Mouse (Mus musculus): ENCODE data around the gene Sez6l.

The Sez6l gene

GRCm38 (mm10) chr5:112394415-112394763, 182.6 kb downstream of the Sez6l start:
- ChIA-PET POLR2A (interaction anchor here in 1 of 4 experiments (1.1 to 2.1 kb wide), 3 partner anchors 12 to 57 kb away, joined by 3 to 4 read pairs (median 3); no protein-coding TSS in a partner anchor), CTCF (interaction anchor here in 1 of 4 experiments (0.6 kb wide), 1 partner anchor 998 kb away, joined by 5 read pairs; no protein-coding TSS in a partner anchor)

GRCm38 (mm10) chr5:112393741-112394414, 183.1 kb downstream of the Sez6l start:
- CTCF ChIA-PET = interaction anchor here in 3 of 4 experiments (0.6 to 0.7 kb wide), 8 partner anchors 26 to 1611 kb away, joined by 3 to 12 read pairs (median 4); no protein-coding TSS in a partner anchor
- POLR2A ChIA-PET = interaction anchor here in 2 of 4 experiments (0.6 to 2.1 kb wide), 6 partner anchors 11 to 812 kb away, joined by 3 to 4 read pairs (median 4); no protein-coding TSS in a partner anchor

- POLR2A ChIA-PET = no interaction called here
- CTCF ChIA-PET = interaction anchor here in 1 of 4 experiments (0.6 kb wide), 1 partner anchor 209 kb away, joined by 4 read pairs; no protein-coding TSS in a partner anchor
These were observed 185.2 kb downstream of the Sez6l start for GRCm38 (mm10) chr5:112391676-112392323.

GRCm38 (mm10) chr5:112391002-112391401, 186.0 kb downstream of the Sez6l start:
- ChIA-PET POLR2A (interaction anchor here in 1 of 4 experiments (0.9 kb wide), 1 partner anchor 11 kb away, joined by 4 read pairs; no protein-coding TSS in a partner anchor), CTCF (interaction anchor here in 1 of 4 experiments (0.6 to 1.2 kb wide), 2 partner anchors 177 to 270 kb away, joined by 3 to 4 read pairs; no protein-coding TSS in a partner anchor)

GRCm38 (mm10) chr5:112389352-112389751, 187.6 kb downstream of the Sez6l start:
- ChIA-PET CTCF (no interaction called here), POLR2A (interaction anchor here in 2 of 4 experiments (0.6 to 0.8 kb wide), 3 partner anchors 12 to 597 kb away, joined by 3 read pairs; no protein-coding TSS in a partner anchor)

GRCm38 (mm10) chr5:112385973-112386372, 191.0 kb downstream of the Sez6l start:
- ChIA-PET CTCF (interaction anchor here in 1 of 4 experiments (0.6 kb wide), 1 partner anchor 285 kb away, joined by 5 read pairs; no protein-coding TSS in a partner anchor), POLR2A (no interaction called here)

- ChIA-PET CTCF (no interaction called here), POLR2A (no interaction called here)
These were observed 192.0 kb downstream of the Sez6l start for GRCm38 (mm10) chr5:112384805-112385472.

GRCm38 (mm10) chr5:112382641-112383330, 194.2 kb downstream of the Sez6l start:
- ChIA-PET POLR2A (interaction anchor here in 2 of 4 experiments (0.6 to 1.0 kb wide), 6 partner anchors 10 to 1488 kb away, joined by 3 to 4 read pairs (median 3); no protein-coding TSS in a partner anchor), CTCF (no interaction called here)

GRCm38 (mm10) chr5:112382042-112382441, 194.9 kb downstream of the Sez6l start:
- CTCF ChIA-PET = interaction anchor here in 1 of 4 experiments (0.6 kb wide), 1 partner anchor 718 kb away, joined by 3 read pairs; no protein-coding TSS in a partner anchor

GRCm38 (mm10) chr5:112381154-112381553, 195.8 kb downstream of the Sez6l start:
- POLR2A ChIA-PET = interaction anchor here in 1 of 4 experiments (1.4 kb wide), 1 partner anchor 30 kb away, joined by 3 read pairs; no protein-coding TSS in a partner anchor
- CTCF ChIA-PET = interaction anchor here in 1 of 4 experiments (2.3 kb wide), 1 partner anchor 140 kb away, joined by 5 read pairs; no protein-coding TSS in a partner anchor

More at GRCm38 (mm10) chr5:112382042-112382441, 194.9 kb downstream of the Sez6l start:
- POLR2A ChIA-PET = interaction anchor here in 2 of 4 experiments (0.7 to 1.4 kb wide), 6 partner anchors 9 to 65 kb away, joined by 3 to 4 read pairs (median 3); no protein-coding TSS in a partner anchor

GRCm38 (mm10) chr5:112378716-112379115, 198.3 kb downstream of the Sez6l start:
- CTCF ChIA-PET = no interaction called here
- POLR2A ChIA-PET = interaction anchor here in 2 of 4 experiments (0.7 to 1.4 kb wide), 2 partner anchors 94 to 1563 kb away, joined by 3 to 6 read pairs; no protein-coding TSS in a partner anchor

- CTCF ChIA-PET = no interaction called here
- POLR2A ChIA-PET = no interaction called here
These were observed 199.6 kb downstream of the Sez6l start for GRCm38 (mm10) chr5:112377380-112377779.

GRCm38 (mm10) chr5:112376111-112376510, 200.9 kb downstream of the Sez6l start:
- ChIA-PET POLR2A (no interaction called here), CTCF (interaction anchor here in 1 of 4 experiments (1.3 kb wide), 1 partner anchor 14 kb away, joined by 4 read pairs; no protein-coding TSS in a partner anchor)

GRCm38 (mm10) chr5:112371933-112372332, 205.1 kb downstream of the Sez6l start:
- POLR2A ChIA-PET = interaction anchor here in 1 of 4 experiments (1.4 kb wide), 1 partner anchor 85 kb away, joined by 3 read pairs; no protein-coding TSS in a partner anchor
- CTCF ChIA-PET = interaction anchor here in 1 of 4 experiments (0.6 kb wide), 1 partner anchor 13 kb away, joined by 3 read pairs; no protein-coding TSS in a partner anchor

GRCm38 (mm10) chr5:112370236-112370813, 206.7 kb downstream of the Sez6l start:
- CTCF ChIA-PET = no interaction called here
- POLR2A ChIA-PET = interaction anchor here in 1 of 4 experiments (0.8 kb wide), 1 partner anchor 12 kb away, joined by 4 read pairs; no protein-coding TSS in a partner anchor

GRCm38 (mm10) chr5:112369326-112369725, 207.7 kb downstream of the Sez6l start:
- CTCF ChIA-PET = no interaction called here
- POLR2A ChIA-PET = interaction anchor here in 1 of 4 experiments (1.1 kb wide), 1 partner anchor 10 kb away, joined by 3 read pairs; no protein-coding TSS in a partner anchor
